Mouse (Mus musculus): ENCODE measurements at regions not wholly inside any gene's neighbourhood (a gene's known extent, or its start where the extent isn't known, plus 50 kb on each side); places are given as distances from the start of the nearest gene placed in this dataset.

DNA sequence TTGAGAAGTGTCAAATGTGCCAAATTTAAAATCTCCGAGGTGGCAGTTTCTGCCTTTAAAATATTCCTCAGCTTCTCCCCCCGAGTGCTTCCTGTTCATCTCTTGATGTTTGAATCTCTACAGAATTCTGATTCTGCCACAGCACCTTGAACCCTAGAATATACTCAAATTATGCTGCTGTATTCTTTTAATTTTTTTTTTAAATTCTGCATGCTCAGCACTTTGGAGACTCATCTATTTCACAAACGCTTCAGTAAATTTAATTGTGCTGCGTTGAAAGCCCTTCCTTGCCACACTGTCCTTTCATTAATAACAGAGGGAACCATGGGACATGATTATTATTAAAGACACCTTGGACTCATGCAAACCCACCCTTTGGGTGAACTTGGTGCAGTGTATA, 408.8 kb upstream of the Ubash3b start:
- DNase-seq, result no peak
- H3K4me1 ChIP-seq (ENCODE audit: control insufficient read depth, insufficient read depth, low read length), result no peaks in the 10 kb centered on the region
- 86% methylated on average over 4 of the region's 4 CpGs for WGBS
- TF ChIP-seq POLR2A (IDR thresholded peaks at IDR 0.05; ENCODE audit: borderline replicate concordance, extremely low read depth, low read depth, low read length) (no peak), CTCF (IDR thresholded peaks at IDR 0.05; ENCODE audit: insufficient read depth, low read length) (no peak)
- H3K4me3 ChIP-seq (replicated peaks; ENCODE audit: extremely low read depth, low read depth, low read length), result no peak overlapping the region

DNA sequence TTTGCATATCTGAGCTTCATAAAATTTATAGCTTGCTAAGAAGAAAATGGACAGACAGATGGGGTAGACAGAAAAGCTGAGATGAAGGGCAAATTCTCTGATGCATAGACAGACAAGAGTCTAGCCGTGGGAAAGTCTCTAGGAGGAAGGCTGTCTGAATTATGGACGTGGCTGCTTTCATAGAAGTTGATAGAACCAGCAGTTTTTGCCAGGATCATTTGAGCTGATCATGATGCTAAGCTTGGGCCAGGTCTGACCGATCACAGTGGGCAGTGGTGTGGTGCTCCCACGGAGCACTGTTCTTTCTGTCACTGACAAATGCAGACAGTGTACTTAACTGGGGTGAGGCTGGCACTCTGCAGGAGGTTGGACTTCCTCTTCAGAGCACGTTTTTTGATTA, 405.0 kb upstream of the Ubash3b start:
- no peak overlapping the region for H3K4me3 ChIP-seq (replicated peaks; ENCODE audit: extremely low read depth, low read depth, low read length)
- DNase-seq, result no peak
- WGBS, result 60% methylated on average over 5 of the region's 5 CpGs
- no peaks in the 10 kb centered on the region for H3K4me1 ChIP-seq (ENCODE audit: control insufficient read depth, insufficient read depth, low read length)
- TF ChIP-seq POLR2A (IDR thresholded peaks at IDR 0.05; ENCODE audit: borderline replicate concordance, extremely low read depth, low read depth, low read length), result no peak
- TF ChIP-seq CTCF (IDR thresholded peaks at IDR 0.05; ENCODE audit: insufficient read depth, low read length), result no peak

- Histone ChIP-seq H3K4me1 (ENCODE audit: control insufficient read depth, insufficient read depth, low read length) (no peaks in the 10 kb centered on the region), H3K4me3 (replicated peaks; ENCODE audit: extremely low read depth, low read depth, low read length) (no peak overlapping the region)
- DNase-seq, result no peak
- 84% methylated on average over 7 of the region's 7 CpGs for WGBS
- TF ChIP-seq CTCF (IDR thresholded peaks at IDR 0.05; ENCODE audit: insufficient read depth, low read length) (no peak), POLR2A (IDR thresholded peaks at IDR 0.05; ENCODE audit: borderline replicate concordance, extremely low read depth, low read depth, low read length) (no peak)
Observed at GRCm38 (mm10) chr9:41565784-41566183, 404.3 kb upstream of the Ubash3b start.

- TF ChIP-seq POLR2A (IDR thresholded peaks at IDR 0.05; ENCODE audit: borderline replicate concordance, extremely low read depth, low read depth, low read length), result no peak
- TF ChIP-seq CTCF (IDR thresholded peaks at IDR 0.05; ENCODE audit: insufficient read depth, low read length), result no peak
- 91% methylated on average over 2 of the region's 2 CpGs for WGBS
- no peak overlapping the region for H3K4me3 ChIP-seq (replicated peaks; ENCODE audit: extremely low read depth, low read depth, low read length)
- H3K4me1 ChIP-seq (ENCODE audit: control insufficient read depth, insufficient read depth, low read length), result no peaks in the 10 kb centered on the region
- no peak for DNase-seq
Observed at GRCm38 (mm10) chr9:41563376-41563775, 401.9 kb upstream of the Ubash3b start.

GRCm38 (mm10) chr9:41558456-41558855, 397.0 kb upstream of the Ubash3b start:
- TF ChIP-seq CTCF (IDR thresholded peaks at IDR 0.05; ENCODE audit: insufficient read depth, low read length) (no peak), POLR2A (IDR thresholded peaks at IDR 0.05; ENCODE audit: borderline replicate concordance, extremely low read depth, low read depth, low read length) (no peak)
- 94% methylated on average over 3 of the region's 3 CpGs for WGBS
- no peak for DNase-seq

DNA sequence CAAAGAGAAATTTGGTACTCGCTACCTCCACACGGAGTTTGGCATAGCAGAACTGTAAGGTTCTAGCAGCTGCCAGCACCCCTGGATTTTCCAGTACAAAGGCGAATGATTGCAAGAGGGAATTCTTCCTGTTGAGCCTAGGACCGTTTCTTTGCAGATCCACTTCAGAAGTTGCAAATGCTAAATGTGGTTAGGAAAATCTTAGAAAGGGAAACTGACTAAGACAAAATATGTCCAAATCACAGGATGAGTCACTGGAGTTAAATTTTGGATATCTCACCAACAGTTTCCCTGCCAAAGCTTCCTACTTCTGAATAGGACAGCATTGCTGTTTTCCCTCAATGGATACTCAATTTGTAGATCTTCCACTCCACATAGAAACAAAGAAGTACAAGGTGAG, 395.4 kb upstream of the Ubash3b start:
- TF ChIP-seq CTCF (IDR thresholded peaks at IDR 0.05; ENCODE audit: insufficient read depth, low read length) (no peak), POLR2A (IDR thresholded peaks at IDR 0.05; ENCODE audit: borderline replicate concordance, extremely low read depth, low read depth, low read length) (no peak)
- Histone ChIP-seq H3K4me1 (ENCODE audit: control insufficient read depth, insufficient read depth, low read length) (no peaks in the 10 kb centered on the region), H3K4me3 (replicated peaks; ENCODE audit: extremely low read depth, low read depth, low read length) (no peak overlapping the region)
- 78% methylated on average over 4 of the region's 4 CpGs for WGBS
- DNase-seq, result no peak

More at GRCm38 (mm10) chr9:41558456-41558855, 397.0 kb upstream of the Ubash3b start:
- H3K4me3 ChIP-seq (replicated peaks; ENCODE audit: extremely low read depth, low read depth, low read length), result no peak overlapping the region
- H3K4me1 ChIP-seq (ENCODE audit: control insufficient read depth, insufficient read depth, low read length), result no peaks in the 10 kb centered on the region

DNA sequence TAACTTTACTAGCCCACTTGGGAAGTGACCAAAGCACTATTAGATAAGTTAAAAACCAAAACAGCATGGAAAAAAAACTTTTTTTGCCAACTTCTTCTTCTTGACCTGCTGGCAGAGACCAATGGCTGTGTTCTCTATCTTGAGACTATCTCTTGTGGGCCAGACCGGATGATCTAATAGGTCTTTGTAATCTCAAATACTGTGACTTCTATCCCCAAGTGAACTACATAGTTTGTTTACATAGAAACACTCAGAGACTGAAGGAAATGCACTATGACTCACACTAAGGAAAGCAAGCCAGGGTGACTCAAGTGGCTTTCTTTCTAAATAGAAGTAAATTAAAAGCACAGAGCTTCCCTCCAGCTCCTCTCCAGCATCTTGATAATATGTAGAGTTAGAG, 384.3 kb upstream of the Ubash3b start:
- Histone ChIP-seq H3K4me3 (replicated peaks; ENCODE audit: extremely low read depth, low read depth, low read length) (no peak overlapping the region), H3K4me1 (ENCODE audit: control insufficient read depth, insufficient read depth, low read length) (no peaks in the 10 kb centered on the region; the same call in 1 of the 2 replicates)
- DNase-seq, result no peak
- TF ChIP-seq POLR2A (IDR thresholded peaks at IDR 0.05; ENCODE audit: borderline replicate concordance, extremely low read depth, low read depth, low read length) (no peak), CTCF (IDR thresholded peaks at IDR 0.05; ENCODE audit: insufficient read depth, low read length) (no peak)
- 33% methylated on average over 1 of the region's 1 CpGs for WGBS

GRCm38 (mm10) chr9:41542511-41542910, 381.0 kb upstream of the Ubash3b start:
- DNase-seq, result no peak
- Histone ChIP-seq H3K4me3 (replicated peaks; ENCODE audit: extremely low read depth, low read depth, low read length) (no peak overlapping the region), H3K4me1 (ENCODE audit: control insufficient read depth, insufficient read depth, low read length) (no peaks in the 10 kb centered on the region; the same call in 1 of the 2 replicates)
- 77% methylated on average over 5 of the region's 5 CpGs for WGBS
- no peak for TF ChIP-seq POLR2A (IDR thresholded peaks at IDR 0.05; ENCODE audit: borderline replicate concordance, extremely low read depth, low read depth, low read length)

DNA sequence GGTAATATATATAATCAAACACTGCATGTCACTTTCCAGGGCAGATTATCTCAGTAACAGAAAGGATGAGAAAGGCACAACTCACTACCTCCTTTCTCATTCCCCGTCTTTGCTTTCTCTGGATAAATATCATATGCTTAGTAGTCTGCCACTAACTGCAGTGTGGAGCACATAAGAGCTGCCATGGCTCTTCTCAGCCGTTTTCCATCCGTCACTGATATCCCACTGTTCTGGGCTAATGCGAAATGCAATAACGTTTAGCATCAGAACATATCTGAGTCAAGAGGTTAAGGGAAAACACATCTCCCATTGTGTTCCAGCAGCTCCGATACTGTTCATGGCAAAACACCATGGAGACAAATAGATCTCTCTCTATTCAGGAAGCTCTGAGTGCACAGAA, 379.8 kb upstream of the Ubash3b start:
- H3K4me3 ChIP-seq (replicated peaks; ENCODE audit: extremely low read depth, low read depth, low read length), result no peak overlapping the region
- 74% methylated on average over 6 of the region's 6 CpGs for WGBS
- no peaks in the 10 kb centered on the region; the same call in 1 of the 2 replicates for H3K4me1 ChIP-seq (ENCODE audit: control insufficient read depth, insufficient read depth, low read length)
- TF ChIP-seq CTCF (IDR thresholded peaks at IDR 0.05; ENCODE audit: insufficient read depth, low read length) (no peak), POLR2A (IDR thresholded peaks at IDR 0.05; ENCODE audit: borderline replicate concordance, extremely low read depth, low read depth, low read length) (no peak)
- no peak for DNase-seq

- peaks cover 3% of the 10 kb centered on the region for H3K4me1 ChIP-seq (ENCODE audit: control insufficient read depth, insufficient read depth, low read length)
- WGBS, result 46% methylated on average over 3 of the region's 3 CpGs
- H3K4me3 ChIP-seq (replicated peaks; ENCODE audit: extremely low read depth, low read depth, low read length), result no peak overlapping the region
- no peak for DNase-seq
- TF ChIP-seq POLR2A (IDR thresholded peaks at IDR 0.05; ENCODE audit: borderline replicate concordance, extremely low read depth, low read depth, low read length) (no peak), CTCF (IDR thresholded peaks at IDR 0.05; ENCODE audit: insufficient read depth, low read length) (no peak)
Observed at GRCm38 (mm10) chr9:41532786-41533185, 371.3 kb upstream of the Ubash3b start.
